Mouse (Mus musculus): ENCODE measurements around the gene Ermn. TPM values are rescaled to one million over a fixed set of nuclear protein-coding genes. Genes with fewer than 3 reads are reported as not detected.

Gene Ermn
- polyA plus RNA-seq (2017; shearing (Covaris generic)), result not detected

GRCm38 (mm10) chr2:58052821-58053581 is at the start of gene Ermn:
Ermn (minus strand) TSS chr2:58052864.

GRCm38 (mm10) chr2:57997752-57998430 is 54.8 kb downstream of the Ermn start, which contains the start of gene Galnt5:
Galnt5 (plus strand) TSS chr2:57997884.

Other genes starting within 250 kb of the Ermn start
- gene Galnt5, start 55.0 kb downstream of the Ermn start, polyA plus RNA-seq (2017; shearing (Covaris generic)), result not detected
- 690 TPM for gene Cytip, start 142.7 kb upstream of the Ermn start, polyA plus RNA-seq (2017; shearing (Covaris generic))